28 mouse cellular contexts compared by ENCODE assay signal in genomic region chr9:37808456-37808855, GRCm38 (mm10). TPM values are rescaled to one million over a fixed set of nuclear protein-coding genes. Genes with fewer than 3 reads are reported as not detected.
DNase-seq lines count a peak whose midpoint lies in the region; ATAC-seq and TF ChIP-seq lines count a peak whose summit lies in the region.
"Had no signal": no experiment of that assay in that cellular context is flagged by ENCODE, and none has a peak within 500 bp of the region (broad histone marks: within the 10 kb centered on the region; RNA-seq: fewer than 3 reads in every experiment).

No protein-coding gene starts in this region.

- TF ChIP-seq EP300 in heart, adult 2 months (IDR thresholded peaks at IDR 0.05; ENCODE audit: insufficient read depth, low read depth, low read length) = no peak
- peak; percentile 33 to 46; a peak in 1 of 4 replicates for TF ChIP-seq EP300 in MEL (IDR thresholded peaks at IDR 0.05; ENCODE audit: low read depth in 1 of 2, low read length in 2 of 2)

- no peak overlapping the region for H3K9ac ChIP-seq in heart, adult 2 months (ENCODE audit: low read depth, low read length)
- H3K9ac ChIP-seq in MEL (ENCODE audit: control insufficient read depth, low read depth, low read length, poor library complexity, severe bottlenecking) = no peak overlapping the region
- no peak overlapping the region for H3K9ac ChIP-seq in midbrain, embryonic 15.5 days
- H3K9ac ChIP-seq: liver, postnatal 0 days; neural tube, embryonic 12.5 days; stomach, embryonic 15.5 days had no signal

- H3K27me3 ChIP-seq in heart, adult 2 months (ENCODE audit: control insufficient read depth, insufficient read depth, low read length) = no peaks in the 10 kb centered on the region
- H3K27me3 ChIP-seq in MEL (ENCODE audit: control insufficient read depth in 1 of 2, insufficient read depth in 2 of 2, low read length in 2 of 2) = no peaks in the 10 kb centered on the region; a peak in 1 of 4 replicates
- H3K27me3 ChIP-seq in midbrain, embryonic 15.5 days (replicated peaks) = no peaks in the 10 kb centered on the region
- H3K27me3 ChIP-seq: neural tube, embryonic 12.5 days; stomach, embryonic 15.5 days had no signal

- H3K4me1 ChIP-seq in heart, adult 2 months (ENCODE audit: control insufficient read depth, insufficient read depth, low read length) = no peaks in the 10 kb centered on the region
- H3K4me1 ChIP-seq in MEL (ENCODE audit: control insufficient read depth in 1 of 2, insufficient read depth in 2 of 2, low read length in 2 of 2) = peaks cover 0 to 9% of the 10 kb centered on the region in 2 experiments; a peak in 3 of 4 replicates
- H3K4me1 ChIP-seq in midbrain, embryonic 15.5 days = no peaks in the 10 kb centered on the region
- H3K4me1 ChIP-seq: embryonic facial prominence, embryonic 10.5 days; limb, embryonic 10.5 days; neural tube, embryonic 12.5 days; stomach, embryonic 15.5 days had no signal

- no peaks in the 10 kb centered on the region for H3K79me2 ChIP-seq in heart, adult 2 months (replicated peaks; ENCODE audit: control insufficient read depth, insufficient read depth, low read length)
- H3K79me2 ChIP-seq in MEL (ENCODE audit: control insufficient read depth, insufficient read depth, low read length, poor library complexity) = no peaks in the 10 kb centered on the region

- peak; percentile 3 to 4 for DNase-seq in heart, postnatal 10 days
- no peak for DNase-seq in heart, adult 2 months
- DNase-seq in MEL (ENCODE audit: low read depth, low spot score) = peak; percentile 62
- DNase-seq in adrenal gland, postnatal 36 days = peak; percentile 36 to 42
- no peak for DNase-seq in B cell, adult 2 months
- DNase-seq: cerebellum, adult 18-20 months; gastrocnemius, postnatal 25 days; kidney, adult 11 months; liver, postnatal 0 days; lung, postnatal 10 days; thymus, adult 18-20 months had no signal

- no peak for TF ChIP-seq CTCF in heart, adult 2 months (IDR thresholded peaks at IDR 0.05)
- no peak for TF ChIP-seq CTCF in MEL (IDR thresholded peaks at IDR 0.05 in 2 of 3, conservative IDR thresholded peaks at IDR 0.05 in 1 of 3; ENCODE audit: control insufficient read depth in 1 of 3, insufficient read depth in 1 of 3, low read depth in 2 of 3, low read length in 3 of 3, poor library complexity in 1 of 3, severe bottlenecking in 1 of 3)

- H3K36me3 ChIP-seq in heart, adult 2 months (ENCODE audit: control insufficient read depth, insufficient read depth, low read length) = no peaks in the 10 kb centered on the region
- peaks cover 0 to 10% of the 10 kb centered on the region in 2 experiments; a peak in 2 of 4 replicates for H3K36me3 ChIP-seq in MEL (ENCODE audit: control insufficient read depth in 1 of 2, insufficient read depth in 2 of 2, low read length in 2 of 2)
- no peaks in the 10 kb centered on the region for H3K36me3 ChIP-seq in midbrain, embryonic 15.5 days (replicated peaks)
- H3K36me3 ChIP-seq: embryonic facial prominence, embryonic 10.5 days; limb, embryonic 10.5 days; neural tube, embryonic 12.5 days; stomach, embryonic 15.5 days had no signal

- H3K27ac ChIP-seq in heart, adult 2 months = no peak overlapping the region
- no peak overlapping the region for H3K27ac ChIP-seq in MEL (ENCODE audit: control insufficient read depth, low read depth, low read length)
- no peak overlapping the region for H3K27ac ChIP-seq in midbrain, embryonic 15.5 days
- H3K27ac ChIP-seq: embryonic facial prominence, embryonic 10.5 days; hindbrain, postnatal 0 days; limb, embryonic 10.5 days; neural tube, embryonic 12.5 days; stomach, embryonic 15.5 days had no signal

- intact Hi-C loops in heart, postnatal 10 days (cut with DNase I) = no loop called here
- intact Hi-C loops in heart, adult 2 months (cut with DNase I) = no loop called here

- no peak for TF ChIP-seq POLR2A in heart, adult 2 months (IDR thresholded peaks at IDR 0.05; ENCODE audit: insufficient read depth, low read depth, low read length)
- no peak for TF ChIP-seq POLR2A in MEL (IDR thresholded peaks at IDR 0.05; ENCODE audit: control insufficient read depth in 1 of 2, insufficient read depth in 1 of 2, low read depth in 1 of 2, low read length in 2 of 2, poor library complexity in 1 of 2)

- WGBS in heart, adult 2 months = 52% methylated on average over 3 of the region's 3 CpGs
- 91% methylated on average over 3 of the region's 3 CpGs for WGBS in midbrain, embryonic 15.5 days

- no peak overlapping the region for H3K4me3 ChIP-seq in heart, adult 2 months
- H3K4me3 ChIP-seq in MEL (ENCODE audit: control insufficient read depth in 1 of 2, insufficient read depth in 1 of 2, low read depth in 2 of 2, low read length in 2 of 2) = no peak overlapping the region
- no peak overlapping the region for H3K4me3 ChIP-seq in midbrain, embryonic 15.5 days
- H3K4me3 ChIP-seq: embryonic facial prominence, embryonic 10.5 days; erythroblast, embryonic 14.5 days; limb, embryonic 10.5 days; neural tube, embryonic 12.5 days; stomach, embryonic 15.5 days had no signal

- peak; percentile 68 for ATAC-seq in megakaryocyte-erythroid progenitor cell, adult 5-6 weeks (replicated peaks; ENCODE audit: low FRiP score, low TSS enrichment, poor library complexity, severe bottlenecking)
- no peak for ATAC-seq in midbrain, embryonic 15.5 days (replicated peaks)
- ATAC-seq: forebrain, embryonic 14.5 days; hindbrain, postnatal 0 days; liver, postnatal 0 days had no signal

- no peaks in the 10 kb centered on the region for H3K9me3 ChIP-seq in MEL (replicated peaks; ENCODE audit: insufficient read depth, low read length)
- H3K9me3 ChIP-seq in midbrain, embryonic 15.5 days = no peaks in the 10 kb centered on the region
- H3K9me3 ChIP-seq: embryonic facial prominence, embryonic 10.5 days; limb, embryonic 10.5 days; neural tube, embryonic 12.5 days; stomach, embryonic 15.5 days had no signal

- no peak overlapping the region for H3K4me2 ChIP-seq in midbrain, embryonic 15.5 days
- H3K4me2 ChIP-seq: heart, embryonic 11.5 days; neural tube, embryonic 12.5 days; stomach, embryonic 15.5 days had no signal

- TF ChIP-seq RAD21 in MEL (IDR thresholded peaks at IDR 0.05; ENCODE audit: low read depth, low read length) = no peak

TF ChIP-seq in MEL, 35 proteins besides CTCF, POLR2A, EP300 and RAD21:
- TF ChIP-seq CHD1 (IDR thresholded peaks at IDR 0.05; ENCODE audit: low read depth, low read length) (no peak), MYB (IDR thresholded peaks at IDR 0.05; ENCODE audit: low read depth, low read length) (no peak), E2F4 (IDR thresholded peaks at IDR 0.05; ENCODE audit: borderline replicate concordance, low read depth, low read length) (no peak), GATA1 (IDR thresholded peaks at IDR 0.05; ENCODE audit: low read depth, low read length) (no peak), HCFC1 (IDR thresholded peaks at IDR 0.05; ENCODE audit: low read depth, low read length) (no peak), POLR2AphosphoS2 (IDR thresholded peaks at IDR 0.05; ENCODE audit: low read length) (no peak), ZKSCAN1 (IDR thresholded peaks at IDR 0.05; ENCODE audit: low read depth, low read length) (no peak), MAX (IDR thresholded peaks at IDR 0.05; ENCODE audit: low read length) (no peak), MXI1 (IDR thresholded peaks at IDR 0.05; ENCODE audit: low read depth, low read length) (no peak), UBTF (IDR thresholded peaks at IDR 0.05; ENCODE audit: borderline replicate concordance, insufficient read depth, low read depth, low read length) (no peak), RCOR1 (IDR thresholded peaks at IDR 0.05; ENCODE audit: low read depth, low read length) (no peak)

RNA-seq across cellular contexts. Expression of gene Olfr876, which starts 5.6 kb away (rescaled TPM):
- total RNA-seq in heart, postnatal 10 days (2021) = not detected
- not detected for total RNA-seq in heart, adult 2 months (2021)
- not detected in 2 replicates for polyA plus RNA-seq in heart, adult 2 months (2012; rRNA removed)
- not detected in 2 replicates for total RNA-seq in MEL (2012; rRNA removed)
- not detected for polyA plus RNA-seq in MEL (2012; ENCODE audit: insufficient read depth in 1 of 2, insufficient read length in 2 of 2, low read depth in 1 of 2, low replicate concordance in 2 of 2, missing spikeins in 1 of 2)
- not detected for total RNA-seq in adrenal gland, postnatal 36 days (2021)
- not detected in 2 replicates for total RNA-seq in megakaryocyte-erythroid progenitor cell, adult 5-6 weeks (2014; fragmentation: Nextera tagmentation)
- not detected in 2 replicates for total RNA-seq in megakaryocyte-erythroid progenitor cell, adult 5-6 weeks (2017)
- polyA plus RNA-seq in midbrain, embryonic 15.5 days (2015; fragmentation: Nextera tagmentation; extraction: Ambion mirVana) = not detected in 2 replicates
- total RNA-seq: gastrocnemius, postnatal 25 days; heart, postnatal 25 days; hindbrain, postnatal 0 days; layer of hippocampus, postnatal 10 days; left cerebral cortex, adult 8-10 months; liver, adult 2 months had no signal
- polyA plus RNA-seq: embryonic facial prominence, embryonic 10.5 days; erythroblast, embryonic 14.5 days; forebrain, embryonic 14.5 days; heart, embryonic 11.5 days; hindbrain, postnatal 0 days; kidney, embryonic 16.5 days; large intestine, adult 2 months; limb, embryonic 10.5 days; liver, adult 2 months; liver, postnatal 0 days; neural tube, embryonic 12.5 days; stomach, embryonic 15.5 days; urinary bladder, adult 2 months had no signal

RNA-seq across cellular contexts. Expression of gene Olfr875, which starts 36.8 kb away (rescaled TPM):
- total RNA-seq in heart, postnatal 10 days (2021) = not detected
- total RNA-seq in heart, adult 2 months (2021) = not detected
- polyA plus RNA-seq in heart, adult 2 months (2012; rRNA removed) = not detected in 2 replicates
- total RNA-seq in MEL (2012; rRNA removed) = not detected in 2 replicates
- not detected for polyA plus RNA-seq in MEL (2012; ENCODE audit: insufficient read depth in 1 of 2, insufficient read length in 2 of 2, low read depth in 1 of 2, low replicate concordance in 2 of 2, missing spikeins in 1 of 2)
- not detected for total RNA-seq in adrenal gland, postnatal 36 days (2021)
- not detected in 2 replicates for total RNA-seq in megakaryocyte-erythroid progenitor cell, adult 5-6 weeks (2014; fragmentation: Nextera tagmentation)
- not detected in 2 replicates for total RNA-seq in megakaryocyte-erythroid progenitor cell, adult 5-6 weeks (2017)
- polyA plus RNA-seq in midbrain, embryonic 15.5 days (2015; fragmentation: Nextera tagmentation; extraction: Ambion mirVana) = 0.10 TPM in 1 of 2 replicates, not detected in the other
- total RNA-seq: gastrocnemius, postnatal 25 days; heart, postnatal 25 days; hindbrain, postnatal 0 days; layer of hippocampus, postnatal 10 days; left cerebral cortex, adult 8-10 months; liver, adult 2 months had no signal
- polyA plus RNA-seq: embryonic facial prominence, embryonic 10.5 days; erythroblast, embryonic 14.5 days; forebrain, embryonic 14.5 days; heart, embryonic 11.5 days; hindbrain, postnatal 0 days; large intestine, adult 2 months; limb, embryonic 10.5 days; liver, adult 2 months; liver, postnatal 0 days; neural tube, embryonic 12.5 days; stomach, embryonic 15.5 days; urinary bladder, adult 2 months had no signal

RNA-seq across cellular contexts. Expression of gene Olfr877, which starts 45.6 kb away (rescaled TPM):
- not detected for total RNA-seq in heart, postnatal 10 days (2021)
- not detected for total RNA-seq in heart, adult 2 months (2021)
- not detected in 2 replicates for polyA plus RNA-seq in heart, adult 2 months (2012; rRNA removed)
- total RNA-seq in MEL (2012; rRNA removed) = not detected in 2 replicates
- not detected for polyA plus RNA-seq in MEL (2012; ENCODE audit: insufficient read depth in 1 of 2, insufficient read length in 2 of 2, low read depth in 1 of 2, low replicate concordance in 2 of 2, missing spikeins in 1 of 2)
- total RNA-seq in adrenal gland, postnatal 36 days (2021) = 1 to 10 TPM in 1 of 2 experiments, not detected in 1; 1.1 TPM
- not detected in 2 replicates for total RNA-seq in megakaryocyte-erythroid progenitor cell, adult 5-6 weeks (2014; fragmentation: Nextera tagmentation)
- not detected in 2 replicates for total RNA-seq in megakaryocyte-erythroid progenitor cell, adult 5-6 weeks (2017)
- not detected in 2 replicates for polyA plus RNA-seq in midbrain, embryonic 15.5 days (2015; fragmentation: Nextera tagmentation; extraction: Ambion mirVana)
- total RNA-seq: gastrocnemius, postnatal 25 days; heart, postnatal 25 days; hindbrain, postnatal 0 days; layer of hippocampus, postnatal 10 days; left cerebral cortex, adult 8-10 months; liver, adult 2 months had no signal
- polyA plus RNA-seq: embryonic facial prominence, embryonic 10.5 days; erythroblast, embryonic 14.5 days; forebrain, embryonic 14.5 days; heart, embryonic 11.5 days; hindbrain, postnatal 0 days; kidney, embryonic 16.5 days; large intestine, adult 2 months; limb, embryonic 10.5 days; liver, adult 2 months; liver, postnatal 0 days; neural tube, embryonic 12.5 days; stomach, embryonic 15.5 days; urinary bladder, adult 2 months had no signal

Comparison
In these comparisons a context has a peak if more than half of its experiments do, and no peak if none do; other contexts are left out.
1. DNase-seq: peak in heart, postnatal 10 days (2 of 2), MEL (single experiment) and adrenal gland, postnatal 36 days (2 of 2); none in heart, adult 2 months (0 of 2) and B cell, adult 2 months (0 of 2).